Mouse (Mus musculus): ENCODE measurements around the gene Olfr1313.
"Not testable (repeated sequence)": the region's sequence is repeated elsewhere in the genome, so short reads cannot be mapped to it uniquely, and the experiment has no call there.

The Olfr1313 gene

DNA sequence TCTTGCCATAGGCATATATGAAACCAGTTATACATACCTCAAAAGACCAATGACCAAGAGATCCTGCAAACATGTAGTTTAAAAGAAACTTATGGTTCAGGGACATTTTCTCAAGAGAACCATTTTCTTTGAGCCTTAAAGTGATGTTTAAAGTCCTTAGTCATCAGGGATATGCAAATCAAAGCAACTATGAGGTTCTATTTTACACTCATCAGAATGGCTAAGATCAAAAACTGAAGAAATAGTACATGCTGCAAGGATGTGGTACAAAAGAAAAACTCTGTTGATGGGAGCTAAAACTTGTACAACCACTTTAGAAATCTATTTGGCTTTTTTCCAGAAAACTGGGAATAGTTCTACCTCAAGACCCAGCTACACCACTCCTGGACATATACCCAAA lies at the start of gene Olfr1313:
Olfr1313 (minus strand) TSS at position 101 of the 400 bp plus-strand sequence.
- DNase-seq (ENCODE audit: low read depth): no peak

DNA sequence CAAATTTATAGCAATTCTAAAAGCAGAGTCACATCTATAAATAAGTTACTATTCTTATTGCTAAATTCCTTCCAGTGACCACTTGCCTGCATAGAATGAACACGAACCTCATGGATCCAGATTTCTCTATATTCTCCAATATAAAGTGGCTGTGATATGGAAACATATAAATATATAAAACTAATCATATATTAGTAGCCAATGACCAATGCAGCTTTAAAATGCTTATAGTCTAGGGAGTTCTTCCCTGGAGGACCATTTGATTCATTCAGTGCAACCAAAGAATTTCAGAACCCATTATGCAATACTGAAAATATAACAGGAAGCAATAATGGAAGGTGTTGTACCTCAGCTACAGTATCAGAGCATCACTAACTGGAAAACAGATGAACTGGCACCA lies 37.7 kb upstream of the Olfr1313 start, which contains the start of gene Olfr1315-ps1:
Olfr1315-ps1 (minus strand) TSS at position 101 of the 400 bp plus-strand sequence.
- no peak for DNase-seq (ENCODE audit: low read depth)

GRCm38 (mm10) chr2:112096681-112097080 lies 19.0 kb upstream of the Olfr1313 start, which contains the start of gene Olfr1314:
TSS of gene Olfr1314 (minus strand) at chr2:112096781.
- no peak for DNase-seq (ENCODE audit: low read depth)

GRCm38 (mm10) chr2:112050138-112050537 lies 27.5 kb downstream of the Olfr1313 start, which contains the start of gene Olfr1312:
TSS of gene Olfr1312 (minus strand) at chr2:112050238.
- DNase-seq (ENCODE audit: low read depth): no peak

DNA sequence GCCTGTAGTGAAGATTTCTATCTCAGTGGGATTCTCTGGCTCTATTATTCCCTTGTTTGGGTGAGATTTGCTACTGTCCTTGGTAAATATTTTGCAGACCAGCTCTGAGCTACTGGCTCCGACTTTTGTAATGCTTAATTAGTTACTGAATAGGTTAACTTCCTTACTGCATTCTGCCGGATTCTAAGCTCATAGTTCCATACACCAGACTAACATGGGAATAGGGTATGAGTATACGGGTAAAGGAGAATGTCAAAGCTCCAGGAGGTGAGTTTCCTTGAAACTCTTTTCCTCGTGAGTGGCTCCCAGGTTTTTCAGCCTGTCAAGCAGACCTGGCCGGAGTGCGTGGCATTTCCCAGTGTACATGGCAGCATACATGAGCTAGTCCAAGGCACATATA lies 50.7 kb downstream of the Olfr1313 start:
- DNase-seq (ENCODE audit: low read depth): not testable (repeated sequence)

- DNase-seq (ENCODE audit: low read depth): no peak
Measured at GRCm38 (mm10) chr2:112024312-112024711, 53.3 kb downstream of the Olfr1313 start, which contains the start of gene Olfr1311. TSS of gene Olfr1311 (minus strand) at chr2:112024412.
